Mouse (Mus musculus) gonadal fat pad, adult 2 months (tissue): ENCODE results near the gene Supt20. TPM values are rescaled to one million over a fixed set of nuclear protein-coding genes. Genes with fewer than 3 reads are reported as not detected.

Experiments
- DNase-seq: peaks from one replicate; pipeline ENCODE4 v3.0.0-alpha.2; 2012; ENCODE audit warnings: low read depth
- polyA plus RNA-seq: library from polyadenylated mRNA; depleted of rRNA; stranded (reverse); fragments of >200 nt; gene quantifications from 2 replicates; pipeline ENCODE4 v1.2.3, GENCODE M21; 2012; rRNA removed

Gene Supt20
- polyA plus RNA-seq, result 50.8 and 51.2 TPM in 2 replicates

GRCm38 (mm10) chr3:54692202-54693055 lies at the start of gene Supt20:
TSS of gene Supt20 (plus strand) at chr3:54692807.
- DNase-seq, result peak; percentile 60

DNA sequence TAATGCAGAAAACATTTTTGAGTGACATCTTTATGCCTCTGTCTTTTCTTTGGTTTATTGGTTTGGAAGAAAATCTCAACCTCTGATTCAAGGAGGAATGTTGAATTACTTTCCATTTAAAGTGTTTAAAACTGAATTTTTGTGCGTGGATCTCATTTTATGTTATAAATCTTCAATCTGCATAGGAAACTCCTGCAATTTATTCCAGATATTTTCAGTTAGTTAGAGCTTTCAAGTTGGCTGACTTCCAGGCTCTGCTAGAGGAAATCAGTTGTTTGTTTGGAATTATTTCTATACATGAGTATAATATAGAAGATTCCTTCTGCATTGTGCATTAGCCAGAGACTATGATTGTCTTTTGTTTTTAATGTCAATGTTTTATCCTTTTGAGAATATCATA lies 49.8 kb upstream of the Supt20 start:
- DNase-seq, result no peak

GRCm38 (mm10) chr3:54647583-54647982 lies 45.0 kb upstream of the Supt20 start:
- no peak for DNase-seq

DNA sequence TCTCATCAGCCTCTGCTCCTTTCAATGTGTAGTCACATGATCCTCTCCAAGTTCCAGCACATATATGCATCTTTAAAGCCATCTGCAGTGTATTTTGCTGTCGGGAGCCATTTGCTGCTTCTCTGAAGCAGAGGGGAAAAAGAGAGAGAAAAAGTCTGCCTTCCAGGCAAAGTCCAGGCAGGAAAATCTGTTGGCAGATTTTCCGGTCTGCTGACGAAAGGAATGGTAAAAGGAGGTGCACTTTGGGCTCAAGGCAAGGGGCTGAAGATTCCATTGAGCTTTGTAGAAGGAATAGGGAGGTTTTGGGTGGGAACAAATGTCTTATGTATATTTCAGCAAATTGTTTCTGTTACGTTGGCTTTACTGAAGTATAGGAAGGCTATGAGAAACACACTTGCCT lies 41.0 kb upstream of the Supt20 start:
- DNase-seq, result no peak

GRCm38 (mm10) chr3:54654169-54654568 lies 38.4 kb upstream of the Supt20 start:
- no peak for DNase-seq

DNA sequence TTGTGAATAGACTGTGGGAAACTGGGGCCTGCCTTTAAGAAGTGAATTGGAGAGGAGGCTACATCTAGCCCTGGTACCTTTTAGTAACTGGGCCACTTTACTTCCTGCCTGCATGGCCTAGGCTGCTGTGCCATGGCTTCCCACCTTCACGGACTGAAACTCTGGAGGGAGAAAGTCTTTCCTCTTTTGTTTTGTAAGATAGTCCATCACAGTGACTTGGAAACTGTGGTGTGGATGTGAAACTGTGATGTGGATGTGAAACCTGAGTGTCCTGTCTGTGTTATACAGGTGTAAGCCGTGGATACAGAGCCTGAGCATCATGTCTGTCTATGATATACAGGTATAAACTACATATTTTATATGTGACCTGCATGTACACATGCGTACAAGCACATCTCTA lies 35.5 kb upstream of the Supt20 start:
- DNase-seq, result no peak

DNA sequence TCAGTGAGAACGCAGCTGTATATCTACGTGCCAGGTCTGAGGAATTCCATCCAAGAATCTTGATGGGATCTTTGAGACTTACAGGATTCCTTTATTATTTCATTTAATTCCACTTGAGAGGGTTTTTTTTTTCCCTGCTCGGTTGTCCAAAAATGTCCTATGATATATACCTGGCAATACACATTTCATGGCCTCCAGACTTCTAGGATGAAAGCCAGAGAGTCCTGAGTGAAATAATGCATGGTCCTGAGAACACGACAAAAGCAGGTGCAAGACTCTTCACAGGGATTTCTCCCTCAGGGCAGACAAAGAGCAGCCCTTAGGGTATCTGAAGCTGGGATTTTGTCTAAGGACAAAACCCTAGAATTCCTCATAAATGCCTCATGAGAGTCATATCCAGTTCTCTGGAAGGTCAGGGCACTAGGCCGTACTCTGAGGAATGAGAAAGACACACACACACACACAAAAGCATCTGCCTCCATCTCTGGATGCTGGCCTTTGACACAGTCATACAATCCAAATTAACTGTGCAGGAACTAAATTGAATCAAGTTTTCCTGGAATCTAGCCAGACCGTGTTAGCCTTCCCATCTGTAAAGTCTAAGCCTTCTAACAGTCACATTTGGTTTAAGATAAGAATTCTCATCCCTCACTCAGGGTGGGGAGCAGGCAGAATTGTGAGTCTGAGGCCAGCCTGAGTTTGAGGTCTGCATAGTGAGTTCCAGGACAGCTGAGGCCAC lies 34.5 kb upstream of the Supt20 start:
- DNase-seq, result no peak

- peak; percentile 61 for DNase-seq
Observed at GRCm38 (mm10) chr3:54659736-54660135, 32.9 kb upstream of the Supt20 start.

- no peak for DNase-seq
Observed at GRCm38 (mm10) chr3:54662411-54662810, 30.2 kb upstream of the Supt20 start.

GRCm38 (mm10) chr3:54668141-54668540 lies 24.5 kb upstream of the Supt20 start:
- no peak for DNase-seq

- no peak for DNase-seq
Observed at GRCm38 (mm10) chr3:54668722-54669121, 23.9 kb upstream of the Supt20 start.

- no peak for DNase-seq
Observed at GRCm38 (mm10) chr3:54669559-54669958, 23.0 kb upstream of the Supt20 start.

DNA sequence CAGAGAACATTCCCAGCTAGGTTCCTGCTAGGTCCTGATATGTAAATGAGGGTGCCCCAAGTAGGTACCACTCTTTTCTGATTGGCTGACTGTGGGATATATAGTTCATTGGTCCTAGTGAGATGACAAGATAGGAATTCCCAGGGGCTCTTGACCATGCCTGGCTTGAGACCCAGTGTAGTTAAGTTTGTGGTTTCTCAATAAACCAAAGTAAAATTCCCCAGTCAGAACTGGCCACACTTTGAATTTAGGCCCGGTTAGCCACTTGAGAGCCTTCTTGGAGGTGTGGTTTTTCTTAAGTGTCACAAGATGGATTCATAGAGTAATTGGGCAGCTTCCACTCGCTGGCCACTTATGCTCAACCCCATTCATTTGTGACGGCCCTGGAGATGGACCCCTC lies 20.5 kb upstream of the Supt20 start:
- no peak for DNase-seq

DNA sequence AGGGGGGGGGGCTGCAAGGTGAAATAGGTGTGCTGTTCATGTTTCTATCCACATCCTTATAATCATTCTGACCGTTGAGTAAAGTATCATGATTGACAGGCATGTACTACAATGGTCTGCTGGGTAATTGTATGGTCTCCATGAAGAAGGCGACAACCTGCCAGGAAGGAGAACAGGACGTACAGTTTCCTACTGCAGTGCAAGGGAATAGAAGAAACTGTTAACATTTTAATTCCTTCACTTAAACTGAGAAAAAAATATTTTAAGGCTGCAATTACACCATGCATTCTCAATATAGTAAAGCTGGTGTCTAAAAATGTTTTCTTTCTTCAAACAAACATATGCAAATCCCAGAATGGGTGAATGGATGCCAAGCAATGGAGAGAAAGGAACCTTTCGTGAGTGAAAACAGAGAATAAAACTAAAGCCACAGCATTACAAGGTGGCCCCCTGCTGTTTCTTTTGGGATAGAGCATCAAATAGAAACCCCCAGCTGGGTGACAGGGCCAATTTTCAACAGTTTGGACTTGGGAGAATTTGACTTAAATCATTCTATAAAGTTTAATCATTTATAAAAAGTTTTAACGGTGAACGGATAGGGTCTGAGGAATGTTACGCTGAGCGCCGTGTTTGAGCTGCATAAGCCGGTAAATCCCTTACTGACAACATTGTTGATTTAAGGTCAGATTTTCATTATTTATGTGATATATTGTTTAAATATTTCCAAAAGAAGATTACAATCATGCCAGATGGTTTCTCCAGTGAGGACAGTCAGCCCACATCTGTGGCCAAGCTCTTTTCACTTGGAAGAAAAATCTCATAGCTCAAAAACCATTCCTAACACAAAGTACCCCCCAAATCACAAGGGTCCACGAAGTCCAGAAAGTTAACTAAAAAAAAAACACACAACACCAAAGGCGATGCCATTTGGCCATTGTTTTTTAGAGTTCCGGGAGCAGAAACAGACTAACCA lies 19.8 kb upstream of the Supt20 start:
- DNase-seq, result no peak

- DNase-seq, result no peak
Observed at GRCm38 (mm10) chr3:54676818-54677217, 15.8 kb upstream of the Supt20 start.

DNA sequence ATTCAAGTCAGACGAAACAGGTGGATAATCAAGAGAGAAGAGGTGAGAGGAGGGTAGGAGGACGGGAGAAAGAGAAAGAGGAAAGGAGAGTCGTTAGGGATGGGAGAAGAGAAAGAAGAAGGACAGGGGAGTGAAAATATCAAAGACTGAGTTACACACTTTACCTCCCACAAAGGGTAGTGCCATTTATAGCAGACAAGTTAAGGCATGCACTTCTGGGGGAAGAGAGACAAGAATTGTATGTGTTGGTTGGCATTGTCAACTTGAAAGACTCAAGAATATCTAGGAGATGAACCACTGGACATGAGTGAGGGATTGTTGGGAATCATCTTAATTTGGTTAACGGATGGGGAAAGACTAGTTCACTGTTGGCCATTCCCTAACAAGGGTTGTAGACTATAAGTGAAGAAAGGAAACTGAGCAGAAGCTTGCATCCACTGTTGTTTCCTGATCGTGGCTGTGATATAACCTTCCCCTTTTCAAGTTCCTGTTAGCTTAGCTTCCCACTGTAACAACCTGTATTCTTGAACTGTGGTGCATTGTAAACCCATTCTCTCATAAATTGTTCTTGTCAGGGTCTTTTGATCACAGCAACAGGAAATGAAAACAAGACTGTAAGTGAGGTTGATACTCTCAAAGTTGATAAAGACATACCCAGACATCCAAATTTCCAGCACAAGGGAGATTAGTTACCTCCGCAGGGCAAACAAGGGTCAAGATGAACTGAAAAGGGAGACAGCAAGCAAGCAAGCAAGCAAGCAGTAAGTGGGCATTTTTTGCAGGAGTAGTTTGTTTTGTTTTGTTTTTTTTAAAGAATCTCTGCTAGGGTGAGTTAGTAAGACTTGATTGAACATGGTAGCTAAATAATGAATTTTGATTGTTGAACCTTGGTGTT lies 11.1 kb upstream of the Supt20 start:
- no peak for DNase-seq

DNA sequence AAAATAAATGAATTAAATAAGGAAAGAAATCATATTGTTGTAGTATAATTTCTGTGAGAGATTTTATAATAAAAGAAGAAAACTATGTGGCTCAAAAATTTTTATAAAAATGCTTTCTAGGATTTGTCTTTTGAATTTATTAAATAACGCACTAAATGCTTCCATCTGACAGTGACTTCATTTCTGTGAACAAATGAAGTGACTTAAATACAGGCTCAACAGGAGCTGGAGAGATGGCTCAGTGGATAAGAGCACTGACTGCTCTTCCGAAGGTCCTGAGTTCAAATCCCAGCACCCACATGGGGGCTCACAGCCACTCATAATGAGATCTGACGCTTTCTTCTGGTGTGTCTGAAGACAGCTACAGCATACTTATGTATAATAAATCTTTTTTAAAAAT lies 7.4 kb upstream of the Supt20 start:
- DNase-seq, result no peak

DNA sequence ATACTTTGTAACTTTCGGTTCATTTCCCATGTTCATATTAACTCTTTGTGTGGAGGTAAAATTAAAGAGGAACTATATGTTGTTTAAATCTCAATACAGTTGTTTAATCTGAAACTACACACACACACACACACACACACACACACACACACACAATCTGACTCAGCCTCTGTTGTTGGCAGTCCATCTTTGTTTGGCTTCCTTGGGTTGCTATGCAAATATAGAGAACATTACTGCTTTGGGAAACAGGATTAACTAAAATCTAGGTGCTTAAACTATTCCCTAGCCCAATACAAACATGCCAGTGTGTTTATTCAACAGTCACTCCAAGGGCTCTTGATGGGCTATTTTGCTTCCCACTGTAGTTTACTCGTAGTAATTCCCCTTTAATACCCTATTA lies 5.4 kb upstream of the Supt20 start:
- no peak for DNase-seq

DNA sequence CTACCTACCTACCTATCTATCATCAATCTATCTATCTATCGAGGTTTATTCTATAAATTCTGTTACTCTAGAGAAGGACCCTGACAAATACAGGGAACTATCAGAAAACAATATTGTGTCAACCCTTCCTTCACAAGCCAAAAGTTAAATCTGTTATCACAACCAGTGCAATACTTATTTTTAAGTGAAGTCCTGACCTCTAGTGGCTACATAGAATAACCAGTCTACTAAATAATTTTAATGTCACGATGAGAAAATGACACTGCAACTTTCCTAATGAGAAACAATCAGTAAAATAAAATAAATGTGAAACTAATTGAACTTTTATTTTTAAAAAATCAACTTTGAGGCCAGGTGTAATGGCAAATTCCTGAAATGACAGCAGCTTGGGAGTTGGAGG lies 3.5 kb upstream of the Supt20 start:
- DNase-seq, result no peak

DNA sequence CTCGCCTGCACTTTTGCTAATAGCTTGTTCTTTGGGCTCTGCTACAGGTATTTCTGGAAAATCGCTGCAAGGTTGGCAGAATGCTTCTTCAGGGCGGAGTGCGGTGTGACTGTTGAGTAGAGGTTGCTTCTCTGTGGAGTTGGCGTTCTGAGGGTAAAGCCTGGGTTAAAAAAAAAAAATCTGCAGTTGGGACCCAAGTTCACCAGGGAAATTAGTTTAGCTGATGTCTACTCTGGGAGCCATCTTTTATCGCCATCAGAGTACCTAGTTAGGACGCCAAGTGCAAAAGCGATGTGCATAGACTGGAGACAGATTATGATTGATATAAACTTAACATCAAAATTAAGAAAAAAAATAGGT lies 429 bp downstream of the Supt20 start:
- DNase-seq, result no peak

DNA sequence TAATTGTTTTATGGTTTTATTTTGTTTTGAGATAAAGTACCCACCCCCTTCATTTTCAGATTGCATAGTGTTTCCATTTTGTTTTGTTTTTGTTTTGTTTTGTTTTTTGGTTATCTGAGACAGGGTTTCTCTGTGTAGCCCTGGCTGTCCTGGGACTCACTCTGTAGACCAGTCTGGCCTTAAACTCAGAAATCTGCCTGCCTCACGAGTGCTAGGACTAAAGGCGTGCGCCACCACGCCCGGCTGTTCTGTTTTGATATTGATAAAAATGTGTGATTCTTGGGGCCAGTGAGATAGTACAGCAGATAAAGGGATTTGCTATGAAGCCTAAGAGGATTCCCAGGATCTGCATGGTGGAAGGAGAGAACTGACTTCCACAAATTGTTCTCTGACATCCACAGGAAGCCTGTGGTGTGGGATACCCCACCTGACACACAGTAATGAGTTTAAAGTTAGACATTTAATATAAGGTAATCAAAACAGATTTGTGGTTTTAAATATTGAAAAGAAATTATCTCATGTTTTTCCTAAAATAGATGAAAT lies 7.2 kb downstream of the Supt20 start:
- DNase-seq, result no peak
